Mouse (Mus musculus): Measurements from ENCODE around the gene D13Ertd608e.
"Not testable (repeated sequence)": the region's sequence is repeated elsewhere in the genome, so short reads cannot be mapped to it uniquely, and the experiment has no call there.

Gene D13Ertd608e

DNA sequence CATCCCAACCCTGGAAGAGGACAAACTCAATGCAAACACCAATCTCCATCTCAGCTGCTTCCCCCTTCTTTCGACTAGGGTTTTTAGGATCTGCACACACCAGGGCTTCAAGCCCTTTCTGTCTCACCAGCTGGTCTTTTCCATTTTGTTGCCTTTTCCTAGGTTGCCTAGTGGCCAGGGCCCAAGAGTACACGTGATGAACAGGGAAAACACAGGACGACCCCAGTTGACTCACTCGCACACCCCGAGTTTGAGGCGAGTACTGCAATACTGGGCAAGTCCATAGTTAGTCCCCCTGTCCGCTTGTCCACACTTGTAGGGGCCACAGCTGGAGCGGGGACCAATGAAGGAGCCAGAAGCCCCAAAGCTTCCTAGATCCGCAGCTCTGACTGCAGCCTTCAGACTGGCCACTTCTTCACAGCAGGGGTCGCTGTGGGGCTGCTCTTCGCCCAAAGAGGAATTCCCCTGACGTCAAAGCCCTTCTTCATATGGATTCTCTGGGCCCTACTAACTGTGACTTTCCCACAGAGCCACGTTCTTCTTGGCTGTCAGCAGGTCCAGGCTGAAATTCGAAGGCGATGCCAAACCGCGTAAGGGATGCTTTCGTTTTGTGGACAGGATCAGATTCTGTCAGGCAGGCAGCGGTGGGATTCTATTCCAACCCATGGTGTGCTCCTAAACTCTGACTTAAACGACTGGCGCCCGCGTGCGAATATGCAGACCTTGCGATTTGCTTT is at the start of gene D13Ertd608e:
TSS of gene D13Ertd608e (plus strand) at position 687 of the 737 bp plus-strand sequence.
- peak; percentile 16 for DNase-seq

DNA sequence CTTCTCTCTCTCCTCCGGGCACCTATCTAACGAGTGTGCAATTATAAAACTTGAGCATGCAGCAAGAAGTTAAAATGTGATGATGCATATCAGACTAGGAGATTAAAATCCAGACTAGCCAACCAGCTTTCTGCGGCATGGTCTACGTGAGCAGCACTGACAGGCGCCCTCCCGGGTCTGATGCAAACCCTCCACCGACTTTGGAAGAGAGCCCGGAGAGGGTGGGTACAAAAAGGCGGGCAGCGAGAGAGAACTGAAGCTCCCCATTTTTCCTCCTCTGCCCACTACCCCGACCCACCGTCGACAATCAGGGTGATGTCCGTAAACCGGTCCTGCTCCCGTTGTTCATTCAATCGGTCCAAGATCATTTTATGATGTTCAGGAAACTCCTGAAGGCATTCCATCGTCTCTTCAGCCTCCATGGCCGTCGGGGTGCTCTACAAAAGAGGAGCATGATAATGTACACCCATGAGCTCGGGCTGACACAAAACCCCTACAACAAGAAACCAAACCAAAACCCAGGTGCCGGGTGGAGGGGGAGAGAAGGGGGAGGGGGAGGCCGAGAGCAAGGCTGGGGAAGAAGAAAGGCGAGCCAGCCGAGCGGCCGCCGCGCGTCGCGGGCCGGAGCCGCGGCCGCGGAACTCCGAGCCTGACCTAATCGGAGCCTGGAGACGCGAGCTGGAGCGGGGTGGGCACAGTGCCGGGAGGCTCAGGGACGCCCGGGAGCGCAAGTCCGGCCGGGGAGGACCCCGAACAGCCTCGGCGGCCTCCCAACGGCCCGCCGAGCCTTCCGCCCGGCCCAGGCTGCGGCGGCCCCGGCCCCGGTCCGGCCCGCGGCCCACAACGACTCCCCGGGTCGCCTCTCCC is 45.7 kb upstream of the D13Ertd608e start:
- peak; percentile 87 for DNase-seq

DNA sequence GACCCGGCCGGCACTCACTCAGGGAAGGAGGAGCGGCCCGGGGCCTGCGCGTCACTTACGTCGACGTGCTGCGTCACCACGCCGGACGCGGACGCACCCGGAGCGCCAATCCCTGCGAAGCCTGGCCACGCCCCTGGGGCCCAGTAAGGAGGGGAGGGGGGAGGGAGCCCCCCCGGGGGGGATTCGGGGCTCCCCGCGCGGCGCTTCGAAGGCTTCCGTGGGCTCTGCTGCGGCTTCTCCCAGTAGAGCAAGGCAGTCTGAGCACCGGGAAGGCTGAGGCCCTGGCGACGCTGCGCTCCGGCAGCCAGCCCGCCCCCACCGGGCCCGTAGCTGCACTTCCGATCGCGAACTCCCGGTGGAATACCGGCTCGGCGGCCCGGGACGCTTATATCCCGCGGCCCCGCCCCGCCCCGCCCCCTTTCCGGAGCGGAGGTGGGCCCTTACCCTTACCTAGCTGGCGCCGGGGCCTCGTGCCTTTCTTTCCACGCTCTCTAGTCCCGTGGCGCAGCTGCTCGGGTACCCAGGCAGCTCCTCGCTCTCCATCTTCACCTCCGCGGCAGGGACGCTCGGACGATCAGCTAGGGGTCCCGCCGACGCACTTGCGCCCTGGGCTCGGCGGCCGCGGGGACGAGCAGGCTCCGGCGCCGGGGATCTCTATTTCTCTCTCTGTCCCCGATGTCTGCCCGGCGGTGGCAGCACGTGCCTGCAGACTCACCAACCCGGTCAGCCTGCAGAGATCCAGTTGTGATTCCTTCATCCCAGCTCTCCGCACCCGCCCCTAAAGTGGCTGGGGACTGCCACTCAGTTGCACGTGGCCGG is 44.8 kb upstream of the D13Ertd608e start, which contains the start of gene Zfp131:
TSS of gene Zfp131 (minus strand) at position 129 of the 819 bp plus-strand sequence.
- DNase-seq = peak; percentile 95

DNA sequence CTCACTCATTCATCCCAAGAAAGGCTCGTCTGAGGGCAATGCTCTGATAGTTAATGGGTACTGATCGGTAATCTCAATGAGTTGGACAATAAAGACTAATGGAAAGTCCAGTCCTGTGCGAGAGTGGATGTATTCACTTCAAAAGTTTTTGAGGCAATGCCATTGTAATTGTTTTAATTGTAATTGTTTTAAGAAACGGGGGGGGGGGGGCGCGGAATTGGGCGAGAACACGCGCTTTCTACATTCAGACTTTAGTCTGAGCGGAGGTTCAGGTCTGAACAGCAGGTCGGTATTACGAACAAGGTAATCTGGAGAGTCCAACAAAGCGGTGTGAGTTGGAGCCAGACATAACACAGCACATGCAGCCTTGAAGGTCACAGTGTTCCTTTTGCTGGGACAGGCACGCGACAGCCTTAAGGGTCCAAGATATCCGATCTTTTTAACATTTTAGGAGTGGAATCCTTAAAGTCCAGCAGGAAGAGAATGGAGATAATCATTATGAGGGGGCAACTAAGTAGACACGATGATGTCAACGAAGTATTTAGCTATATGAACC is 44.1 kb upstream of the D13Ertd608e start:
- peak; percentile 25 for DNase-seq

DNA sequence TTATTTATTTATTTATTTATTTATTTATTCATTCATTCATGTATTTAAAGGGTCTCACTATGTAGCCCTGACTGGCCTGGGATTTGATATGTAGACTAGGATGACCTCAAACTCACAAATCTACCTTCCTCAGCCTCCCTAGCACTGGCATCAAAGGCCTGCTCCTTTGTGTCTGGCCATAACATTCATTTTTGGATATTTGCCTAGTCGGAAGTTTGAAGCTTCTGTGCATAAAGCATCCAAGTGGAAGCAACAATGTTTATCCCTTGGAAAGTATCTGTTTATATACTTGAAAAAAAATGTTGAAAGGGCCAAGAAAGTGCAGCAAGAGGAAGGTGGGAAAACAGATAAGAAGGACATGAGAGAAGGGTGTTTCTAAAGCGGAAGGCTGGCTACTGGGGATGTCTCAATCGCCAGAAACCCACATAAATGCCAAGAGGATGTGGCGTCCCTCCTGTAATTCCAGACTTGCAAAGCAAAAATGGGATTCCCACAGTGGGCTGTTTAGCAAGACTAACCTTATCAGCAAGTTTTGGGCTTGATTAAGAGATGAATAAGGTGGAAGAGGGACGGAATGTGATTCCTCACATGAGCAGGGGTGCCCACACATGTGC is 42.9 kb upstream of the D13Ertd608e start:
- no peak for DNase-seq

DNA sequence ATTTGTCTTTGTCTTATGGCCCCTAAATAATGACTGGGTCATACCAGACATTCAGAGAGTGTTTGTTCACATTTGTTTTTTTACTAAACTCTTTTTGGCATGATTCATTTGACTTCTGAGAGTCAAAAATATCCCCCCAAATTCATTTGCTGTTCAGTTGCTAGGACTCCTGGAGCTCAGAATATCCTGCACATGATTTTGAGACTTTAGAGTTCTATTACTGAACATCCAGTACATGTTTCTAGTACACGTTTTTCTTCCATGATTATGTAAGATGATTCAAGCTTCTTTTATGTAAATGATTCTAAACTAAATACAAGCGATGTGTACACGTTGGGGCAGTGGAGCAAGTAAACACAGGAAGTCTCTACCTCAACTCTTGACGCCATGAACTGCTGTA is 38.1 kb upstream of the D13Ertd608e start:
- DNase-seq = no peak

DNA sequence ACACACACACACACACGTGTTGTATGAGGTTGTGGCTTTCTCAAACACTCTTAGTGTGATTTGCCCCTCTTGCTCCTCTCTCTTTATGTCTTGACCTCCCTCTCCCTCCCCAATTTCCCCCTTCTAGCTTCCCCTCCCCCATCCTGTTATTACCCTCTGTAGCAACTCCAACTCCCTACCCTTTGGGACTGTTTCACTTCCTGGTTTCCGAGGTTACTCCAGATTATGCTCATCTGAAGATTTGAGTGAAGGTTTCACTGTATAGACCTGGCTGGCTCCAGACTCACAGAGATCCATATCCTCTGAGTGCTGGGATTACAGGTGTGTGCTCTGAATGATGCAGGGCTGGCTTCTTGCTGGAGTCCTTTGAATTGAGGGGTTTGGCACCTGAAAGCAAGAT is 26.9 kb upstream of the D13Ertd608e start:
- no peak for DNase-seq

DNA sequence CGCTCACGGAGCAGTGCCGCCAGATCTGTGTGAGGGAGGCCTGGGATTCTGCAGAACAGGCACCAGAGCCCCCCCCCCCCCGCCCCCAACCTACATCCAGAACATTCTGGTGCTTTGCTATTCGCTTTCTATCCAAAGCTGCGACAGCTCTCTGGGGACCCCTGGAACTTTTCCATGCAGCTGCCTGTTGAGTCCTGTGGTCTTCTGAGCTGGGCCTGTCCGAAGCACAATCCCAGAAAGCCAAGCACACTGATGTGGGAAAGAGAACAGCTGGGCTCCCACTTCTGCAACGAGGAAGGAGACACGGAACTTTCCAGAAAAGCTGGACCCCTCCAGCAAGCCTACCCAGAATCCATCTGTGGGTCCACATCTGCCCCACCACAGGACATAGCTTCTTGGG is 25.8 kb upstream of the D13Ertd608e start:
- no peak for DNase-seq

DNA sequence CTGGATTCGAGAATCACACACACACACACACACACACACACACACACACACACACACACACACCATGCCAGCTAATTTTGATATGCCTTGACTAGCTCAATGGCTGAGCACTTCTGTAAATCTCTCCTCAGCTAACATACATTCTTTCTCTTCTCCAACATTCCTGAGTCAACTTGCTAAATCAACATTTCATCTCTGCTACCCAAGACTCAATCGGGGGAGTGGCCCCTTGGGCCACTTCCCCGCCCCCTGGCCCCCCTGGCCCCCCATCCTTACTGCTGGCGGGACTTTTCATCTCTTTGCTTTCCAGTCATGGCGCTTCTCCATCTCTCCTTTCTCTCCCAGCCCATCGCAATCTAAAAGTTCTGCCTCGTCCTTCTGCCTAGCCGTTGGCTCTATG is 19.0 kb upstream of the D13Ertd608e start:
- DNase-seq = no peak

DNA sequence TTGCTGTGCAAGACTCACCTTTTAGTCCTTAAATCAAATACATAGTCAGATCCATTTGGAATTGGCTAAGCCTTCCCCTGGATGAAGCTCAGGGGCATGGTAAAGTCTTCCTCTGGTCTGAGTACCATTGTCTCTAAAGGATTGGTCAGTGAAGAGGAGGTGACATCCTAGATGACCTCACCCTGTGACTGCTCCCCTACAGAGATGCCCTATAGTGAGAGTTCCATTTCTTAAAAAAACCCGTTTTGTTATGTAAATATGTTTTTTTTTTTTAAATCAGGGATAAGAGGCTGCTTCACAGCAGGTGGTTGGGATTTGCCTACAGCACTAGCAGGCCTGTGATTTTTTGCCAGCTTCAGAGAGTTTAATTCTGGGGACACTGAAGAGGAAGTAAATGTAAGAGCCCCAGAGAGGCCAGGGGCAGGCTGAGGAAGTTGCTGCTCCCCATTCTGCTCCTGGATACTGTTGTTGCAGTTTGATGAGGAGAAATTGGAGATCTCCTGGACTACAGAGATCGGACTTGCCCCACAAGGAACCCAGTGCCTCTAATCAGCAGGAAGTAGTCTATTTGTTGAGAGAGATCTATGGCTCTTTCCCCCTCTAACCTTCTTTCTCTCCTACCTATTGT is 18.1 kb upstream of the D13Ertd608e start:
- no peak for DNase-seq

DNA sequence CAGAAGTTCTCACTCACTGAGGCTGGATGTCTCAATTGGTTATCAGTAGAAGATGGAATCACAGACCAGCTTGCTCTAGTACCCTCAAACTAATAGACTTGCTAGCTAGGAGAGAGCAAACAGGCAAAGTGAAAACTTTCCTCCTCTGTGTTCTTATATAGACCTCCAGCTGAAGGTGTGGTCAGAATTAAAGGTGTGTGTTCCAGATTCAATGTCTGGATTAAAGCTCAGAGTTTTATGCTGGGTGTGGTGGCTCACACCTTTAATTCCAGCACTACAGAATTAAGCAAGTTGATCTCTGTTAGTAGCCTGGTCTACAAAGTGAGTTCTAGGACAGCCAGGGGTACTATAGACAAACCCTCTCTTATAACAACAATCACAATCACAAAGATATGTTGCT is 5.7 kb upstream of the D13Ertd608e start, which contains the start of gene AF067063:
TSS of gene AF067063 (minus strand) at position 101 of the 400 bp plus-strand sequence.
- DNase-seq = not testable (repeated sequence)

DNA sequence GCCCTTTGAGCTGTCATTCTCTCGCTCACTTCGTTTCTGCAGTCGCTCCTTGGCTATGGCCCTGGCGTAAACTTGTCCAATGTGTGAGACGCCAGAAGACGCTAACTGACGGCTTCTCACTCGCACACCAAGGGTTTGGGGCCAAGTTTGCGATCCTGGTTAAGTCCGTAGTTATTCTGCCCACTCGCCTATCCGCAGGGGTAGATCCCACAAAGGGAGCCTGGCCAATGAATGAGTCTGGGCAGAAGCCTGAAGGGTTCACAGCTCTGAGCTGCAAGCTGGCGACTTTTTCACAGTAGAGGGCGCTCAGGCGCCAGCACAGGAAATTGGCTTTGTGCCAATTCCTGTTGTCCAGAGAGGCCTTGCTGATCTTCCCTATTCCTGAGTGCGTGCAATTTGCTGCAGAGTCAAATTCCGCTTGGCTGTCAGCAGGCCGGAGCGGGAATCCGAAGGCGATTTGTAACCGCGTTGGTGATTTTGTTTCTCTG is 562 bp downstream of the D13Ertd608e start:
- DNase-seq = peak; percentile 54

DNA sequence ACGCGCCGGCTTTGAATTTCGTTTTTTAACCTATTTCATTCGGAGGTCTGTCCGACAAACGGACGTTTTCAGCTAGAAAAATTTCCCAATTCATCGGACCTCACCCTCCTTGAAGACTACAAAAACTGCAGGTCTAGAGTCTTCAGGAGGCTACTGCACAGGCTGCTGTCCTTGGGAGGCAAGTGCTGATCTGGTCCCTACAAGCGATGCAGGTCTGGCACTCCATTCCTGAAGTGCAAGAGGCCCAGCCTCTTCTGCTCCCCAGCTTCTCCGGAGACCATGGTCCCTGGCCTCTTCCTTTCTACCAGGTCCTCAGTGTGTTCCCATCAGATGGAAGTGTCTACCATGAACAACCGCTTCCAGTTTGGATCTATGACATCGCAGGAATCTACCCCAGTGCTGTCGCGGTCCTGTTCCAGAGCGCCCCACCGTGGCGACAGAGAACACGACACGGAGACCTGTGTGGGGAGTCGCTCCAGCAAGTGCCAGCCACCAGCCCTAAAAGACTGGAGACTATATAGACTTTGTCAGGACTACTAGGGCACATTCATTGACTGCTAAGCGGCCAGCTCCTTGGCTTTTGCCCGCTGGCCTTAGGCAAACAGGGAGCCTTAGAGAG is 2.0 kb downstream of the D13Ertd608e start:
- DNase-seq = peak; percentile 68

DNA sequence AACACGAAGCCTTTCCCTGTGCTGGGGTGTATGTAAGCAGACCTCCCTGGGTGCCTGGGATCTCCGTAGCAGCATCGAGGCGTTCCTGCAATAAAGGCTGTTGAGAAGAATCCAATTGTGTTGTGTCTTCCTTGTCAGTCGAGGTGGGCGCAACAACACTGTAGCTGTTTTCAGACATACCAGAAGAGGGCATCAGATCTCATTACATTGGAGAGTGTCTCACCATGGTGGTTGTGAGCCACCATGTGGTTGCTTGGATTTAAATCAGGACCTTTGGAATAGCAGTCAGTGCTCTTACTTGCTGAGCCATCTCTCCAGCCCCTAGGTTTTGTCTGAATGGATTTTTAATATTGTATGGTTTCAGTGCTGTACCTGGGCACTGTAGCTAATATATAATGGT is 4.2 kb downstream of the D13Ertd608e start:
- DNase-seq = not testable (repeated sequence)

DNA sequence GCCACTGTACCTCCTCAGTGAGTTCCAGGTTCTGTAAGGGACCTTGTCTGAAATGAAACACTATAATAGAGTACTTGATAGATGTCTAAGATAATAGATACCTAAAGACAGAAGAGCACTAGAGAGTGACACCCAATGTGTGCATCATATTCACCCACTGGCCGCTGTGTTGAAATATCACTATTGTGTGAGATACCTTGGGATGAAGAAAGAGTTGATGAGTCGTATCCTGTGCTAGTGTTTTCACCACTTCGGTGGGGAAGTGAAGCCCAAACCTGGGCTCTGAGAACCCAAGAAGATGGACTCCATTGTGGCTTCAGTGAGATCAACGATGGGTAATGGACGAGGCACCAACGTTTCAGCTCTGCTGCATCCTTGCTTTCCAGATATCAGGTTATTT is 26.6 kb downstream of the D13Ertd608e start:
- not testable (repeated sequence) for DNase-seq

DNA sequence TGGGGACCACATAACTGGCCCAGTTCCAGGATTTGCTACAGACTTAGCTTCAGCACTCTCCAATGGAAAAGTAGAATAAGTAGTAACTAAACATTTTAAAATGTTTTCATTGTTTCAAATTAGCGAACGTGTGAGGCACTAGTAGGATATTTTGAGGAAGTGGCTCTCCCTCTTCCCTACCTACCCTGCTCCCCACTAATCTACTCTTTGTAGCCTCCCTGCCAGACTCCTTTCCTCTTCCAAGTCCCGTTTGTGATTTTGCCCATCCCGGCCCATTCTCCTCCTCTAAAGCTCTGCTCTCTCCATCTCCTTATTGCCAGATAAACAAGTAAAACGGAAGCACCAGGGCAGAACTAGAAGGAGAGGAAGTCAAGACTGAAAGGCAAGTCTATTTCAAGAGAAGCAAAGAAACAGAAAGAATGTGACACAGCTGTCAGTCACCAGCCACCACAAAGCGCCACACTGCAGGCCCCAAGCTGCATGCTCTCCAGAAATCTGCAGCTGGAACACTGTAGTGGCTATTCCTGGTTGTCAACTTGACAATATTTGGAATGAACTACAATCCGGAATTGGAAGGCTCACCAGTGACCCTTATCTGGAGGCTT is 28.7 kb downstream of the D13Ertd608e start:
- not testable (repeated sequence) for DNase-seq

DNA sequence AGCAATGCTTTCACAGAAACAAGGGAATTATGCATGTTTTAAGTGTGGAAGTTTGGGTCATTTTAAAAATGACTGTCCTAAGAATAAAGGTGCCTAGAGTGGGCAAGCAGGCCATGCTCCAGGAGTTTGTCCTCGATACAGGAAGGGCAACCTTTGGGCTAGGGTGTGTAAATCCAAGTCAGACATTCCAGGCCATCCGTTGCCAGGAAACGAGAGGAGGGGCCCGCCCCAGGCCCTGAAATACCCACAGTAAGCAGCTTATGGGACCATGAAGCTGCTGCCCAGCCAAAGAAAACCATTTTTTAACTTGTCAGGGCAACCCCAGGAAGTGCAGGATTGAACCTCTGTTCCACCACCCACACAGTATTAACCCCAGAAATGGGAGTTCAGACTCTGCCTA is 51.1 kb downstream of the D13Ertd608e start:
- not testable (repeated sequence) for DNase-seq

DNA sequence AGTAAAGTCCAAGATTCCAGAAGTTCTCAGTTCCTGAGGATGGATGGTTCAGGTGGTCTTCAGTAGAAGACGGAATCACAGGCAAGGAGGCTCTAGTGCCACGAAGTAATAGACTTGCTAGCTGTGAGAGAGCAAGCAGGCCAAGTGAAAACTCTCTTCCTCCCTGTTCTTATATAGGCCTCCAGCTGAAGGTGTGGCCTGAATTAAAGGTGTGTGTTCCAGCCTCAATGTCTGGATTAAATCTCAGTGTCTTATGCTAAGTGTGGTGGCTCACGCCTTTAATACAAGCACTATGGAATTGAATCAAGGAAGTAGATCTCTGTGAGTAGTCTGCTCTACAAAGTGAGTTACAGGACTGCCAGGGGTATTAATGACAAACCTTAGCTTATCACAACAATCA is 58.9 kb downstream of the D13Ertd608e start, which contains the start of gene Tcstv1:
TSS of gene Tcstv1 (minus strand) at position 101 of the 400 bp plus-strand sequence.
- DNase-seq = not testable (repeated sequence)
